Mouse (Mus musculus) testis, adult 2 months (tissue): ENCODE data around the gene Kif1bp.

Source experiments
- CTCF ChIP-seq: fragments of 200-500 bp; IDR thresholded peaks from 2 replicates; pipeline ENCODE4 v1.5.1; 2012; ENCODE audit warnings: low read depth, mild to moderate bottlenecking, inconsistent platforms, low read length, moderate library complexity; ENCODE audit not compliant: control insufficient read depth, insufficient read depth, insufficient replicate concordance
- POLR2A ChIP-seq: fragments of 200-500 bp; IDR thresholded peaks from 2 replicates; pipeline ENCODE4 v1.6.1; 2012; ENCODE audit warnings: low read depth, mild to moderate bottlenecking, inconsistent platforms, low read length, moderate library complexity; ENCODE audit not compliant: control insufficient read depth

- TF ChIP-seq POLR2A: no peak
- no peak for TF ChIP-seq CTCF
Measured at GRCm38 (mm10) chr10:62540800-62541199, 37.5 kb downstream of the Kif1bp start.
